Mouse (Mus musculus) olfactory bulb, adult 2 months (tissue): ENCODE measurements around the gene Eva1b.

Source experiments
- CTCF ChIP-seq: fragments of 200-500 bp; IDR thresholded peaks from 2 replicates; pipeline ENCODE4 v1.5.1; 2012; ENCODE audit warnings: low read depth, mild to moderate bottlenecking, low read length, moderate library complexity; ENCODE audit not compliant: insufficient read depth
- POLR2A ChIP-seq: fragments of 200-500 bp; IDR thresholded peaks from 2 replicates; pipeline ENCODE4 v1.6.1; 2012; ENCODE audit warnings: mild to moderate bottlenecking, low read depth, low read length, moderate library complexity; ENCODE audit not compliant: insufficient read depth

DNA sequence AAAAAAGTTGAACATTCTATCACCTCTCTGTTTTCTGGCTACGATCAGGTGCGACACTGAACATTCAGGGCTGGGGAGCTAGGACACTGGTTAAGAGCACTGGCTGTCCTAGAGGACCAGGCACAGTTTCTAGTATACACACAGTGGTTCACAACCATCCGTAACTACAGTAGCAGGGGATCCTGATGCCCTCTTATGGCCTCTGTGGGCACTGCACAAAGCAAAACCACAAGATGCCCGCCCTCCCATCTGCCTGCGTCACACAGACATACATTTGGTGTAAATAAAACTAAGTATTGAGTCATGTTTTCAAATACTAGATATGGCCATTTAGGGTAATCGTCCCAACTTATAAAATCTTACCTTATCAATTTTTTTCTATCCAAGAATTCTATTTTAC lies 10.0 kb downstream of the Eva1b start:
- TF ChIP-seq POLR2A (no peak), CTCF (no peak)
